Mouse (Mus musculus) adrenal gland, adult 10 weeks (tissue): ENCODE measurements around the gene Mpv17l2. TPM values are rescaled to one million over a fixed set of nuclear protein-coding genes. Genes with fewer than 3 reads are reported as not detected.

ENCODE experiments used
- polyA plus RNA-seq: library from polyadenylated mRNA; stranded (reverse); fragments of 350-450 nt; fragmentation: Illumina TruSeq; extraction: RNeasy Lipid Tissue Mini Kit (QIAGEN cat#74804); gene quantifications from one replicate; pipeline ENCODE4 v1.2.3, GENCODE M21; 2014; ENCODE audit warnings: low read depth, low replicate concordance

The Mpv17l2 gene
- 2.2 TPM for polyA plus RNA-seq

DNA sequence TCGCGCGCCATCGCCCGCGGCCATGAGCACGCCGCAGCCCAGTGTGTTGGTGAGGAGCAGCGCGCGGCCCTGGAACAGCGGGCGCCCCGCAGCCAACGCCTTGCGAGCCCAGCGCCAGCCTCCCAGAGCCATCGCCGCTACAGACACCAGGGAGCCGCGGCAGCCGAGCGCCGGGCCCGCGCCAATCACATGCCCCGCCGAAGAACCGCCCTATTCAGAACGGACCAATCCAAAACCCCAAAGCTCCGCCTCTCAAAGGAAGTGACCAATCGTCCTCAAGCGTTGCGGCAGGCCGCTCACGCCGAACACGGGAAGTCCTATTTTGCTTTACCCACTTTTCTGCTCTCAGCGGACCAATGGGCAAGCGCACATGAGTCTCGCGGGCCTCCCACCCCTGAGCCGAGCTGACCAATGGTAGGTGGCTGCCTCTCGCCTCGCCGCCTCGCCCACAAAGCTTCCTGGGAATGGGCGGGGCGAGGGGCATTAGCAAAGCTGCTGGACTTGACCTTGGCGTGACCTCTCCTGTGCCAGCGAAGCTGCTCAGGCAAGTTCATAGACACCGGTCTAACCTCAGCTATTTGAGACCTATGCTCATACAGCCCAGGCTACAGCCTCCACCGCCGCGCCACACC lies at the start of gene Mpv17l2:
TSS of gene Mpv17l2 (minus strand) at position 172 of the 632 bp plus-strand sequence.

DNA sequence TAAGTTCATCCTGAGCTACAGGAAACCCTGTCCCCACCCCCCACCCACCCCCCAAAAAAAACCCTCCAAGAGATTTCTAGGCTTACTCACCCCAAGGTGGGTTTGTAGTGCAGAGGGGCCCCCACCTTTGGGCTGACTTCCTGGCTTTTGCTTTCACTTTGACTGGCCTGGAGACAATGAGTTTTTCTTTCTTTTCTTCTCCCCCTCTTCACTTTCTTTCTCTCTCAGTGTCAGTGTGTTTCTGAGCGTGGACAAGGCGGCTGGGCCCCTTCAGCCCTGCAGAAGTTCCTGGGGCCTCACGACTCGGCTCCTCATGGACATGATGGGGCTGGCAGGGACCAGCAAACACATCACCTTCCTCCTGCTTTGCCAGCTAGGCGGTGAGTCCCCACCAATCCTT lies 47.5 kb upstream of the Mpv17l2 start, which contains the start of gene Il12rb1:
TSS of gene Il12rb1 (plus strand) at position 211 of the 400 bp plus-strand sequence.

DNA sequence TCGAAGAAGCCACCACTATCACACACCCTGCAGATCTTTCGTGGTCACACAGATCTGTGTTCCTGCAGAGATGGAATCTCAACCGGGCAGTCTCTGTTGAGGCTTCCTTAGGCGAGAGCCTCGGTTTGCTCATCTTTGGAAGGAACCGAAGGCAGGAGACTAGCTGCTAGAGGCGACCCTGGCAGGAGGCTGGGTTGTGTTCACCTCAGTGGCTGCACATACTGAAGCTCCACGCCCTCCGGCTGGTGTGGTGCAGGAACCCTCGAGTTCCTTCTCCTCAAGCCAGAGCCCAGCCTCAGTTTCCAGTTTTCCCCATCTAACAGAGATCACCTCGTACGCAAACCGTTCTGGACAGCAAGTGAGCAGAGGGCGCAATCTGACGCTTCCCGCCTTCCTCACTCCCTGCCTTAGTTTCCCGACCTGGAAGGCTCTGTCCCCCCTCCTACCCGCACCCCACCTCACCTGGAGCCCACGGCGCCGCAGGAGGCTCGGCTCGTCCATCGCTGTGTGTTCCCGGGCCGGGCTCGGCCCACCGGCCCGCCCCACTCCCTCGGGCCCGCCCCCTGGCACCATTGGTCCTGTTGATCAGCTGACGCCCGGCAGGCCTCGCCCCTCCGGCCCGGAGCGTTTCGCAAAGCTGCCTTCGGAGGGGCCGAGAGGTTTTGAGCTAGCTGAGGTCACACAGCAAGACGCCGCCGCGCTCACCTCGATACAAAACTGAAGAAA lies 43.9 kb upstream of the Mpv17l2 start, which contains the start of gene Mast3:
TSS of gene Mast3 (minus strand) at position 574 of the 726 bp plus-strand sequence.

DNA sequence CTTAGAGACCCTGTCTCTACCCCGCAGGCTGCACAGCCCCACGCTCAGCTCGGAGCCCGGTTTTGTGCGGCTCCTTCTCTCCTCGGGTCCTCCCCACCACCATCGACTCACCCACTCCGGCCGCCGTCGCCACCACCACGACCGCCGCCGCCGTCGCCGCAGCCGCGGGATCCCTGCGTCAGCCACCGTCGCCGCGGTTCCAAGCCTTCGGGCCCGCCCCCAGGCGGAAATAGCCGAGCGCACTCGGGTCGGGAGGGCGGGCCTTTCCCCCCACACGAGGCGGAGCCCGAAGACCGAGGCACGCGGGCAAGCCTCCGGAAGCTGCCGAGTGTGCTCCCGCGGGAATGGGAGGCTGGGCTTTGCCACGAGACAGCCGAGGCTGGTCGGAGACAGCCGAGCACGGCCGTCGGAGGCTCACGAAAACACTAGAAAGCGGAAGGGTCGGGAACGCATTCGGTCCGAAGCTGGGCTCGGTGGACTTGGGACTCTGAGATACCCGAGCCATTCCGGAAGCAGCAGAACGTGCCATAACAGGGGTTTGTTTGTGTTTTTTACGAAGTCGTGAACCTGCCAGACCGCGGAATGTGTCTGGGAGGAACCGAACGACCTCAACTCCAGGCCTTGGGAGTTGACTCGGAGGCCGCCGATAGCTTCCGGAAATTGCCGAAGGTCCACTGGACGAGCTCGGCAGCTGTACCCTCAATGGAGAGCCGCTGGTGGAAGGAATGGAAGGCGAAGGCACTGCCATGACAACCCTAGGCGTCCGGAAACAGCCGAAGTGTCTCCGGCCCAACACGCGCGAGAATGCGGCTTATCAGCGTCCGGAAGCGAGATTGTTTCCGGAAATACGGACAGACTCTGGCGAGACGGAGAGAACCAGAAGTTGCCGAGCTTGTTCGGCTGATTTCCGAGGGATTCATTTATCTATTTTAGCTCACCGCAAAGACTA lies 16.0 kb upstream of the Mpv17l2 start, which contains the start of gene Pik3r2:
TSS of gene Pik3r2 (minus strand) at position 218 of the 949 bp plus-strand sequence.

DNA sequence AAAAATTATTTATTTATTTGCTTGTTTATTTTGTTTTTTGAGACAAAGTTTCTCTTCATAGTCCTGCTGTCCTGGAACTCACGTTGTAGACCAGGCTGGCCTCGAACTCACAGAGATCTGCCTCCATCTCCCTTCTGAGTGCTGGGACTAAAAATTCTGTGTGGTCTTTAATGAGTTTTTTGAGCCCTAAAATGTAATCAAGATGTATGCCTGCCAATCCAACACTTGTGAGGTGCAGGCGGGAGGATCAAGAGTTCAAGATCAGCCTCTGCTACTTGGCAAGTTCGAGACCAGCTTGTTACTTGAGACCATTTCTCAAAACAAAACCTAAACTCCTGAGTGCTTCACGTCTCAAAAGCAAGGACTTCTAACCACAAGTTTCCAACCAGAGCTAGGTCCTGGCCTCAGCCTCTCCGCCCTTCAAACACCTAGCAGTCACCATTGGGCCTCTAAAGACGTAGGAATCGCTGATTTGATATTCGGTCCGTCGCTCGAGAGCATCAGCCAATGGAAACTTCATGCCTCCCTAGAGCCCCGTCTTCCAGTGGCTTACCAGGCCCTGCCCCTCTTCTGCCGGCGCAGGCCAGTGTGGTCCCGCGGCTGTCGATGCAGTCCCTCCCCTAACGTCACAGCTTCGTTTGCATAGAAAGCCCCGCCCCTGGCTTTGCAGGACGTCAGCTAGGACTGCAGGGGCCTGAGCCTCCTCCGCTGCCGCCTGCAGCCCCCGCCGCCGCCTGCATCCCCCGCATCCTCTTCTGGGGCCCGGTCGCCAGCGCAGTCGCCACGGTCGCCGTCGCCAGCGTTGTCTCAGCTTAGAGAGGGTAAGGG lies 6.5 kb downstream of the Mpv17l2 start, which contains the start of gene Rab3a:
TSS of gene Rab3a (plus strand) at position 637 of the 828 bp plus-strand sequence.

DNA sequence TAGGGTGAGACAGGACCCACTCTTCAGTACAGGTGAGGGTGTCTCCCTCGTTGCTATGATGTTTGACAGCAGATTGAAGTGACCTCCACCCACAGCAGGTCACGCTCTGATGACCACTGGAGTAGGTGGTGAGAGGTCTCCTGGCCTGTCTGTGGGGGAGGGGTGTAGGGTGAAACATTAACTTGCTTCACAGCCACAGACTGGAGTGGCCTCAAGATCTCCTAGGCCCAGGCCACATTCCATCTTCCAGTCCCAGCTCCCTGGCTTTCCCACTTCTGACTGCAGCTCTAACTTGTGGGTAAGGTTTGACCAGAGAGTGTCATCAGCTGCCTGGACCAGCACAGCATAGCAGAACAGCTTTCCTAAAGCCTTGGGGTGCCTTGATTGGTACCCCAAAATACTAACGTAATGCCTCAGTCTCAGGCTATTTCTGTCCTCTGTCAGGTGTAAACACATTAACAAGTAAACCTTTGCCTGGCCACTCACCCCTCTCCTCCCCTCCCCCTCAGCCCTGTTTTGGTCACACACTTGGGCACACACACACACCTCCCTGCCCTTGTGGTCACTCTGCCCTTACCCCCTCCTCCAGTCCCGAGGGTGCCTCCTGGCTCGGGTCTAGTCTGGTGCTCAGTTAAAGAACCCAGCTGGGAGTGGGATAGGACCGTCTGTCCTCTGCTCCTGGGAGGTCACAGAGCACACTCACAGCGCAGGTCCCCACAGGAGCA lies 37.1 kb downstream of the Mpv17l2 start, which contains the start of gene Pde4c:
TSS of gene Pde4c (plus strand) at position 235 of the 725 bp plus-strand sequence.

DNA sequence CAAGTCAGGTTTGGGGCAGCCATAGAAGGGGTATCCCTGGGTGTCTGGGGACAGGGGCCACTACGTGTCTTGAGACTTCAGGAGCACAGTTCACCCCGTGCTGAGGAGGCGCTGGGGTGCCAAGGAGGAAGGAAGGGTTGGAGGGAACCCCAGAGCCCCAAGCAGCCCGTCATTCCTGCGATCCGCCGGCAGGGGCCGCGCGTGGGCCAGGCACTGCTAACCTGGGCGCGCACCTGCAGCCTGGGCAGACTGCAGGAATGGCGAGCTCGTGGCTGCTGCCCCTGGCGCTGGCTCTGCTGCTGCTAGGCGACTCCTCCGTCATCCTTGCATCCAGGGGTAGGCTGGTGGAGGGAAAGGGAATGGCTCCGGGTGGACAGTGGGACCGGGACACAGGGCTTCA lies 42.4 kb downstream of the Mpv17l2 start, which contains the start of gene Gm3336:
TSS of gene Gm3336 (plus strand) at position 247 of the 400 bp plus-strand sequence.

Other genes starting within 250 kb of the Mpv17l2 start
- 5.1 TPM for gene Fkbp8, start 233.2 kb downstream of the Mpv17l2 start, polyA plus RNA-seq
- 8.0 TPM for gene Kxd1, start 233.0 kb downstream of the Mpv17l2 start, polyA plus RNA-seq
- gene Ell, start 221.5 kb downstream of the Mpv17l2 start, polyA plus RNA-seq: 0.58 TPM
- gene Isyna1, start 166.6 kb downstream of the Mpv17l2 start, polyA plus RNA-seq: 0.29 TPM
- not detected for gene Ssbp4, start 152.1 kb downstream of the Mpv17l2 start, polyA plus RNA-seq
- gene Lrrc25, start 144.8 kb downstream of the Mpv17l2 start, polyA plus RNA-seq: not detected
- not detected for gene Gdf15, start 128.5 kb downstream of the Mpv17l2 start, polyA plus RNA-seq
- gene Pgpep1, start 100.6 kb downstream of the Mpv17l2 start, polyA plus RNA-seq: 55.2 TPM
- not detected for gene Lsm4, start 87.7 kb downstream of the Mpv17l2 start, polyA plus RNA-seq
- gene Jund, start 62.0 kb downstream of the Mpv17l2 start, polyA plus RNA-seq: 24.6 TPM
- not detected for gene Iqcn, start 57.5 kb downstream of the Mpv17l2 start, polyA plus RNA-seq
- not detected for gene Gm3336, start 42.4 kb downstream of the Mpv17l2 start, polyA plus RNA-seq
- not detected for gene Pde4c, start 37.2 kb downstream of the Mpv17l2 start, polyA plus RNA-seq
- gene Rab3a, start 6.3 kb downstream of the Mpv17l2 start, polyA plus RNA-seq: 12.3 TPM
- gene Pik3r2, start 15.8 kb upstream of the Mpv17l2 start, polyA plus RNA-seq: 1.9 TPM
- gene Mast3, start 44.1 kb upstream of the Mpv17l2 start, polyA plus RNA-seq: 1.5 TPM
- gene Il12rb1, start 47.5 kb upstream of the Mpv17l2 start, polyA plus RNA-seq: not detected
- 1.5 TPM for gene Arrdc2, start 78.8 kb upstream of the Mpv17l2 start, polyA plus RNA-seq
- 0.47 TPM for gene Kcnn1, start 102.3 kb upstream of the Mpv17l2 start, polyA plus RNA-seq
- not detected for gene Ccdc124, start 113.0 kb upstream of the Mpv17l2 start, polyA plus RNA-seq
- gene Slc5a5, start 131.8 kb upstream of the Mpv17l2 start, polyA plus RNA-seq: not detected
- gene Rpl18a, start 136.5 kb upstream of the Mpv17l2 start, polyA plus RNA-seq: 46.7 TPM
- gene Map1s, start 145.0 kb upstream of the Mpv17l2 start, polyA plus RNA-seq: 1.6 TPM